Mouse (Mus musculus) stomach, embryonic 15.5 days (tissue): Measurements from ENCODE around the gene Ccndbp1. TPM values are rescaled to one million over a fixed set of nuclear protein-coding genes. Genes with fewer than 3 reads are reported as not detected.
"Not testable (repeated sequence)": the region's sequence is repeated elsewhere in the genome, so short reads cannot be mapped to it uniquely, and the experiment has no call there.

ENCODE experiments used
- ATAC-seq: fragments of 200-750 bp; cut with Nextera tagmentation; 2 replicates; pipeline ENCODE4 v1.8.0; 2017; ENCODE audit warnings: low read depth, moderate number of reproducible peaks, moderate TSS enrichment; ENCODE audit not compliant: insufficient read depth, low FRiP score
- H3K27ac ChIP-seq: fragments of 300-500 bp; sonication (generic); 2 replicates; pipeline ENCODE4 v1.5.1; 2015; ENCODE audit warnings: mild to moderate bottlenecking, inconsistent platforms
- H3K27me3 ChIP-seq: fragments of 300-500 bp; sonication (generic); replicated peaks from 2 replicates; pipeline ENCODE4 v1.6.1; 2015; ENCODE audit warnings: inconsistent platforms
- H3K36me3 ChIP-seq: fragments of 300-500 bp; sonication (generic); 2 replicates; pipeline ENCODE4 v1.6.1; 2015; ENCODE audit warnings: inconsistent platforms
- H3K4me1 ChIP-seq: fragments of 300-500 bp; sonication (generic); 2 replicates; pipeline ENCODE4 v1.6.1; 2015; ENCODE audit warnings: inconsistent platforms
- H3K4me2 ChIP-seq: fragments of 300-500 bp; sonication (generic); 2 replicates; pipeline ENCODE4 v1.6.1; 2015; ENCODE audit warnings: mild to moderate bottlenecking, inconsistent platforms
- H3K4me3 ChIP-seq: fragments of 300-500 bp; sonication (generic); replicated peaks from 2 replicates; pipeline ENCODE4 v1.5.1; 2015; ENCODE audit warnings: inconsistent platforms
- H3K9ac ChIP-seq: fragments of 300-500 bp; sonication (generic); 2 replicates; pipeline ENCODE4 v1.6.1; 2015; ENCODE audit warnings: inconsistent platforms
- H3K9me3 ChIP-seq: fragments of 300-500 bp; sonication (generic); 2 replicates; pipeline ENCODE4 v1.6.1; 2016; ENCODE audit warnings: inconsistent platforms
- WGBS: fragments of 180-500 bp; shearing (Covaris S2); methylation state at CpG from one replicate; pipeline ENCODE4 v1.1.7; 2015; 5-methylcytosine and 5-hydroxymethylcytosine counted together
- polyA plus RNA-seq: library from polyadenylated mRNA; unstranded; fragments of >200 nt; fragmentation: Nextera tagmentation; extraction: Ambion mirVana; gene quantifications from 2 replicates; pipeline ENCODE4 v1.2.1, GENCODE M21; 2015

Gene Ccndbp1
- polyA plus RNA-seq, 1 experiment from 2014 or later: 35.0 TPM

- H3K27ac ChIP-seq: peak within 1 kb of the TSS; percentile 79
- no peaks in the 10 kb centered on the region for H3K36me3 ChIP-seq
- peak within 1 kb of the TSS; percentile 84 for H3K9ac ChIP-seq
- peak within 1 kb of the TSS; percentile 96 for H3K4me2 ChIP-seq
- no peaks in the 10 kb centered on the region for H3K9me3 ChIP-seq
- no peaks in the 10 kb centered on the region for H3K27me3 ChIP-seq
- ATAC-seq: peak; percentile 81
- 1% methylated on average over 63 of the region's 71 CpGs for WGBS
- H3K4me1 ChIP-seq: no peaks in the 10 kb centered on the region
- H3K4me3 ChIP-seq: peak within 1 kb of the TSS; percentile 74
Measured at GRCm38 (mm10) chr2:120976990-120977925, 30.9 kb upstream of the Ccndbp1 start, which contains the start of gene Tmem62. TSS of gene Tmem62 (plus strand) at chr2:120977017.

- no peaks in the 10 kb centered on the region for H3K9me3 ChIP-seq
- no peaks in the 10 kb centered on the region for H3K27me3 ChIP-seq
- H3K27ac ChIP-seq: 0 out of 2 replicates have a peak overlapping the region, but pooled peaks have one; percentile 79
- H3K36me3 ChIP-seq: no peaks in the 10 kb centered on the region
- ATAC-seq: no peak
- peak overlapping the region; percentile 96 for H3K4me2 ChIP-seq
- WGBS: 80% methylated on average over 8 of the region's 8 CpGs
- H3K9ac ChIP-seq: no peak overlapping the region
- H3K4me1 ChIP-seq: no peaks in the 10 kb centered on the region
- H3K4me3 ChIP-seq: peak overlapping the region; percentile 74
Measured at GRCm38 (mm10) chr2:120977926-120978692, 30.1 kb upstream of the Ccndbp1 start.

GRCm38 (mm10) chr2:120978693-120979037 lies 29.5 kb upstream of the Ccndbp1 start:
- WGBS: 49% methylated on average over 2 of the region's 2 CpGs
- H3K9me3 ChIP-seq: no peaks in the 10 kb centered on the region

GRCm38 (mm10) chr2:120979819-120980218 lies 28.4 kb upstream of the Ccndbp1 start:
- ATAC-seq: no peak
- H3K4me1 ChIP-seq: no peaks in the 10 kb centered on the region
- WGBS: 76% methylated on average over 1 of the region's 1 CpGs
- H3K27ac ChIP-seq: no peak overlapping the region
- no peak overlapping the region for H3K4me2 ChIP-seq
- no peak overlapping the region for H3K9ac ChIP-seq
- H3K4me3 ChIP-seq: no peak overlapping the region
- no peaks in the 10 kb centered on the region for H3K9me3 ChIP-seq
- no peaks in the 10 kb centered on the region for H3K36me3 ChIP-seq
- no peaks in the 10 kb centered on the region for H3K27me3 ChIP-seq

More at GRCm38 (mm10) chr2:120978693-120979037, 29.5 kb upstream of the Ccndbp1 start:
- ATAC-seq: no peak
- Histone ChIP-seq H3K4me2 (no peak overlapping the region), H3K36me3 (no peaks in the 10 kb centered on the region), H3K27ac (no peak overlapping the region), H3K27me3 (no peaks in the 10 kb centered on the region), H3K4me3 (no peak overlapping the region), H3K9ac (no peak overlapping the region), H3K4me1 (no peaks in the 10 kb centered on the region)

GRCm38 (mm10) chr2:120980861-120981260 lies 27.3 kb upstream of the Ccndbp1 start:
- Histone ChIP-seq H3K9me3 (no peaks in the 10 kb centered on the region), H3K27ac (no peak overlapping the region), H3K4me1 (no peaks in the 10 kb centered on the region), H3K27me3 (no peaks in the 10 kb centered on the region), H3K36me3 (no peaks in the 10 kb centered on the region), H3K4me3 (no peak overlapping the region), H3K9ac (no peak overlapping the region), H3K4me2 (no peak overlapping the region)
- no peak for ATAC-seq
- 45% methylated on average over 2 of the region's 2 CpGs for WGBS

GRCm38 (mm10) chr2:120983611-120984010 lies 24.6 kb upstream of the Ccndbp1 start:
- H3K27me3 ChIP-seq: no peaks in the 10 kb centered on the region
- H3K27ac ChIP-seq: no peak overlapping the region
- H3K4me2 ChIP-seq: no peak overlapping the region
- no peaks in the 10 kb centered on the region for H3K4me1 ChIP-seq
- 44% methylated on average over 2 of the region's 2 CpGs for WGBS
- no peak for ATAC-seq
- no peak overlapping the region for H3K4me3 ChIP-seq
- H3K9me3 ChIP-seq: no peaks in the 10 kb centered on the region
- no peak overlapping the region for H3K9ac ChIP-seq
- no peaks in the 10 kb centered on the region for H3K36me3 ChIP-seq

GRCm38 (mm10) chr2:120985241-120985640 lies 23.0 kb upstream of the Ccndbp1 start:
- Histone ChIP-seq H3K9ac (no peak overlapping the region), H3K4me2 (no peak overlapping the region), H3K36me3 (no peaks in the 10 kb centered on the region), H3K9me3 (no peaks in the 10 kb centered on the region), H3K4me1 (no peaks in the 10 kb centered on the region), H3K27ac (no peak overlapping the region), H3K4me3 (no peak overlapping the region), H3K27me3 (no peaks in the 10 kb centered on the region)
- ATAC-seq: no peak
- 95% methylated on average over 1 of the region's 1 CpGs for WGBS

GRCm38 (mm10) chr2:120991196-120991595 lies 17.0 kb upstream of the Ccndbp1 start:
- WGBS: 66% methylated on average over 4 of the region's 4 CpGs

GRCm38 (mm10) chr2:120996607-120997006 lies 11.6 kb upstream of the Ccndbp1 start:
- not testable (repeated sequence) for H3K9me3 ChIP-seq, H3K4me3 ChIP-seq, H3K27me3 ChIP-seq, H3K9ac ChIP-seq, ATAC-seq, H3K4me2 ChIP-seq, H3K4me1 ChIP-seq, H3K27ac ChIP-seq, H3K36me3 ChIP-seq
- WGBS: 71% methylated on average over 1 of the region's 1 CpGs

More at GRCm38 (mm10) chr2:120991196-120991595, 17.0 kb upstream of the Ccndbp1 start:
- no peak overlapping the region for H3K9ac ChIP-seq
- no peaks in the 10 kb centered on the region for H3K27me3 ChIP-seq
- no peak overlapping the region for H3K27ac ChIP-seq
- H3K4me2 ChIP-seq: no peak overlapping the region
- no peaks in the 10 kb centered on the region for H3K36me3 ChIP-seq
- H3K4me1 ChIP-seq: no peaks in the 10 kb centered on the region
- H3K9me3 ChIP-seq: no peaks in the 10 kb centered on the region
- no peak for ATAC-seq
- H3K4me3 ChIP-seq: no peak overlapping the region

- WGBS: 83% methylated on average over 8 of the region's 8 CpGs
- Histone ChIP-seq H3K4me3 (no peak overlapping the region), H3K4me2 (no peak overlapping the region), H3K36me3 (no peaks in the 10 kb centered on the region), H3K4me1 (no peaks in the 10 kb centered on the region), H3K9me3 (no peaks in the 10 kb centered on the region), H3K27ac (no peak overlapping the region), H3K27me3 (no peaks in the 10 kb centered on the region), H3K9ac (no peak overlapping the region)
- ATAC-seq: no peak
Measured at GRCm38 (mm10) chr2:120998863-120999262, 9.3 kb upstream of the Ccndbp1 start.

GRCm38 (mm10) chr2:121003586-121003985 lies 4.6 kb upstream of the Ccndbp1 start:
- 68% methylated on average over 2 of the region's 2 CpGs for WGBS
- H3K9me3 ChIP-seq: no peaks in the 10 kb centered on the region
- no peak for ATAC-seq
- no peaks in the 10 kb centered on the region for H3K4me1 ChIP-seq
- H3K27ac ChIP-seq: no peak overlapping the region
- no peak overlapping the region for H3K4me2 ChIP-seq
- no peak overlapping the region for H3K9ac ChIP-seq
- H3K4me3 ChIP-seq: no peak overlapping the region
- no peaks in the 10 kb centered on the region for H3K27me3 ChIP-seq
- H3K36me3 ChIP-seq: no peaks in the 10 kb centered on the region
